Mouse (Mus musculus) cerebellum, adult 11-12 months (tissue): Measurements from ENCODE around the gene Prdx2.

Experiments
- DNase-seq: peaks from one replicate; pipeline ENCODE4 v3.0.0; 2022

Gene Prdx2

DNA sequence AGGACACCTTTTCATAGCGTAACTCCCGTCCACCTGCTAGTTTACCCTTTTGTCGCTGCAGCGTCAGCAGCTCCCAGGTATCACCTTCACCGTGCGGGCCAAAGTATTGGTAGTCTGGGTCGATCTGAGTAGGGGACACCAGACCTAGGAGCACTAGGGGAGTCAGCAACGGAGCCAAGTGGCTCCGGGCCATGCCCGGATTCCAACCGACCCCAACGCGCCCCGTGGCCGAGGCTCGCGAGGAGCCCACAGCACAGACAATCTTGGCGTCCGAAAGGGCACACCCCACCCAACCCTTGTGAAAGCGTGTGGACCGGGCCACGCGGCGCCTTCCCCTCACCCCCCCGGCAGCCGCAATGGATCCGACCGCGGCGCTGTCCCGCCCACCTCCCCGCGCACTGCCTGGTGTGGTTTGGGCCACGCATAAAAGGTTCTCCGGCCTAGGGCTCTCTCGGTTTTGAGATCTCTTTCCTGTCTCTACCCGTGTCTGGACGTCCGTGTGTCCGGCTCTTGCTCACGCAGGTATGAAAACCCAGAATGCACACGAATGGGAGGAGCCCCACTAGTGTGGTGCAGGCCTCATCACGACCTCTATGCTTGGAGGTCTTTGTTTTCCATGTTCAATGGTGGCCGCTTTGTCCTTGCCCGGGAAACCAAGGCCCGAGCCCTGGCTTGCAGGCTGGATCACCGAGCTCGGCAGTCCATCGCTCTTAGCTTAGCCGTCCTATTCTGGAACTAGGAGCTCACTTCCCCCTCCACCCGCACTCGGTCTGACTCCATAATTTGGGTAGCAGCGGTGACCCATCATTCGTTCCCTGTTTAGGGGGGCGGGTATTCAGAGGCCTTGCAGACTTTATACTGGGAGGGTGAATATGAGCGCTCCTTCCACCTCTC lies at the start of gene Prdx2, which contains the start of the genes Gm49661 and Rnaseh2a:
Prdx2 (plus strand) TSS at position 347 of the 894 bp plus-strand sequence.
Gm49661 (minus strand) TSS at position 193 of the 894 bp plus-strand sequence.
Rnaseh2a (minus strand) TSS at position 527 of the 894 bp plus-strand sequence.
- DNase-seq, result peak; percentile 76

DNA sequence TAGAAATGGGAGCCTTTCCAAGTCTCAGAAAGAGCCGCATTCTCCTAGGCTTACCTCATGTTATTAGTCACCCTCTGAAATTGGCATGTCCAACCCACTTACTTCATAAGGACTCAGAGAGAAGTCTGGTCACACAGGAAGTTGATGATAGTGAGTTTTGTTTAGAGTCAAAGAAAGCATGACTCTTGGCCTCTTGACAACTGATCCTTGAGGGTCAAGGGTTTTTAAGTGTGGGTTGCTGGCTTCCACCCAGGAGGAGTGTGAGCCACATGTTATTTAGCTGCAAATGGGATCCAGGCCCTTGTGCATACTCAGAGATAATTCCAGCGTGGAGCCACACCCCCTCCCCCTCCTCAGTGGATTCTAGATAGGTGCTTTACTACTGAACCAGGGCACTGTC lies 47.8 kb upstream of the Prdx2 start:
- no peak for DNase-seq

DNA sequence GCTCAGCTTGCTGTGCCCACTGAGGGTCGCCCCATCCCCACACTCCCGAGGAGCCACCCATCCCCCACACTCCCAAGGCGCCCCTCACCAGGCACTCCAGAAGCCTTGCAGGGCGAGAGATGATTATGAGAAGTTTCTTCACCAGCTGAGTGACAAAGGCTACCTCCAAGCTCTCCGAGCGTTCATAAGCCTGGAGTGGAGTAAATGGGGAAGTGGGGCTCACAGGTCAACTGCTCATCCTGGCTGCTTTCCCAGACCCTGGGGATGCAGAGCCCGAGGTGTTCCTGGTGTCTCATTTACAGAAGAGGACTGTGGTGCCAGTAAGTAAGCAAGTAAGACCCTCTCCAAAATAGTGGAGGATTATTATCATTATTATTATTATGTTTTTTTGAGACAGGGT lies 43.8 kb upstream of the Prdx2 start:
- no peak for DNase-seq

- DNase-seq, result peak; percentile 28
These were observed 41.9 kb upstream of the Prdx2 start for GRCm38 (mm10) chr8:84927513-84927912.

DNA sequence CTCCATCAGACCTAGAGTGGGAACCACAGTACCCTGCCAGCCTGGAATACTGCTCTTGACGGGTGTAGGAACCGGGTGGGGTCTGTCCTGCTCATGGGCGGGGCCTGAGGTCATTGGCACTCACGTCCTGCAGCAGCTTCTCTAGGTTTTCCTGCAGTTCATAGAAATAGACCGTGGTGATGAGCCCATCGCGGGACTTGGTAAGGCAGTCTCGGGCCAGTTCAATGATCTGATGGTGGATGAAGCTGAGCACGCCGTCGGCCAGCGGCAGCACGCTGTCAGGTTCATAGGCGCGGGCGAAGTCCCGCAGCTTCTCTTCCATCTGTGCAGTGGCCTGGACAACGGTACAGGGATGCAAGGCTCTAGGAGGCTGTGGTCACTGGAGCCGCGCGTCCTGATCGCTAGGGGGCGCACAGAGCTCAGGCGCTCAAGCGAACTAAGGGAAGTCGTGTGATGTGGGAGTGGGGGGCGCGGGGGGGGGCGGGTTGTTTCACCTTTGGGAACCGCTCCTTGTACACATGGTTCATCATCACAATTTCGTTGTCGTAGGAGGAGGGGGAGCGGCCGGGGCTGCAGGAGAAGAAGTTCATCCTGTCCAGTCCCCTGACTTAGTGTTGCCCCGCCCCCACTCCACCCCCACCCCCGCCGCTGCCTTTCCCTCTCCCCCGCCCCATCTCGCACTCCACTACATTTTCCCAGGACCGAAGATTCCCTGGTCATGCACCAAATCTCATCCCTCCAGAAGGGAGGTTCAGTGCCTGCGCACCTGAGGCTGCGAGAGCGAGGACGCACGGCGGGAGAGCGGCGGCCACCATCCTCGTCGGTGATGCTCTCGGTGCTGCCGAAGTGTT lies 40.7 kb upstream of the Prdx2 start:
- DNase-seq, result peak; percentile 80

DNA sequence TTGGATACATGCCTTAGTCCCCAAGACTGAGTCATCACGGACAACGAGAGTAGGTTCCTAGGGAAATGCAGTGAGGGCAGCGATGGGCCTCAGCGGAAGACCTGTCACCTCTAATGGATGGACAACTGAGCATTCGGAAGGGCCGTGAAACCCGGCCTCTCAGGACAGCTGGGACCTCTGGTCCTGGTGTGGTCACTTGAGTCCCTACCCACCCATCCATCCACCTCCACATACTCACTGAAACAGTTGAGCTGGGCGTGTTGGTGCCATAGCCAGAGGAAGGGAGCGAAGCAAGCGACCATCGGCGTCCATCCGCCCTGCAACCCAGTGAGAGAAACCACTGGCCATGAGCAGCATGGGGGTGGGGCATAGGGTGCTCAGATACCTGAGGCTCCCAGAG lies 38.8 kb upstream of the Prdx2 start:
- peak; percentile 23 for DNase-seq

DNA sequence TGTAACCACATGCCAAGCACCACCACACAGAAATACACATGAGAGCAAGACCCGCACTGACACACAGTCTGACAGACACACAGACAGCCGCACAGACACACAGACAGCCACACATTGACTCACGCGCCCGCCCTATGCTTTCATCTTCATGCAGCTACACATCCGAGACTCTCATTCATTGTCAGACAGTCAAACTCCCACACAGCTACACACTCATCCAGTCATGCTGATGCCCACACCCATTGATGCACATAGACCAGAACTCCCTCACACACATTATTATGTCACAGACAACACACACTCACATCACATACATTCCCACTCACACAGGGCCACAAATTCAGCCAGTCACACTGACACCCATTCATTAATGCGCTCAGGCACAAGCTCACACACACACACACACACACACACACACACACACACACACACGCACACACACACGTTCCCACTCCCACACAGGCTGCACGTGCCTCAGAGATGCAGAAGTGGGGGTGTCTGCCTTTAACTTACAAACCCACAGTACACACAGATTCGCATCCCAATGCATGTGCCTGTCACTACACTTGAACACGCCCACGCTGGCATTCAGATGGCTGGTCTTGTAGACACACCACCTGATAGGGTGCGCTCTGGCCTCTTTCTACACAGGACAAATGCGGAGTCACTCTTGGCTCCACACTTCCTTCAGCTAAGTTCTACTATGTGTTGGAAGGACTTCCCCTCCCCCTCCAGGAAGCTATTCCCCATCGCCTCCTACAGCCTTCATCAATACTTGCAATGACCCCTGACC lies 35.4 kb upstream of the Prdx2 start:
- peak; percentile 65 for DNase-seq

- DNase-seq, result peak; percentile 90
These were observed 34.5 kb upstream of the Prdx2 start for GRCm38 (mm10) chr8:84934860-84935259.

DNA sequence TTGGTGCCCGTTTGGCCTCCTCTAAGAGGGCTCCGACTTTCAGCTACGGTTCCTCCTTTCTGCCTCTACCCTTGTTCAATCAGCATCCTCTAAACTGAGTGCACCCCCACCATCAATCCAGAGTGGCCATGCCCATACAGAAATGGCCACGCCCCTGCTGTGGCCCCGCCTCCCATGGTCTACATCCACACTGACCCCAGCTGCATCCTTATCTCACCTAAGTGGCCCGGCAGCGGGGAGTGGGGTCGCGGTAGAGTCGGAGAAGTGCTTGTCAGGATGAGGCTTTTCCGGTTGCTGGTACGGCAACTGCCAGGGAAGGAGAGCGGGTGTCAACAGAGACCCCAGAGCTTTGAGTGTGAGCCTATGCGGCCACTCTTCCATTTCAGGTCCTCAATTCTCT lies 33.9 kb upstream of the Prdx2 start:
- peak; percentile 75 for DNase-seq

DNA sequence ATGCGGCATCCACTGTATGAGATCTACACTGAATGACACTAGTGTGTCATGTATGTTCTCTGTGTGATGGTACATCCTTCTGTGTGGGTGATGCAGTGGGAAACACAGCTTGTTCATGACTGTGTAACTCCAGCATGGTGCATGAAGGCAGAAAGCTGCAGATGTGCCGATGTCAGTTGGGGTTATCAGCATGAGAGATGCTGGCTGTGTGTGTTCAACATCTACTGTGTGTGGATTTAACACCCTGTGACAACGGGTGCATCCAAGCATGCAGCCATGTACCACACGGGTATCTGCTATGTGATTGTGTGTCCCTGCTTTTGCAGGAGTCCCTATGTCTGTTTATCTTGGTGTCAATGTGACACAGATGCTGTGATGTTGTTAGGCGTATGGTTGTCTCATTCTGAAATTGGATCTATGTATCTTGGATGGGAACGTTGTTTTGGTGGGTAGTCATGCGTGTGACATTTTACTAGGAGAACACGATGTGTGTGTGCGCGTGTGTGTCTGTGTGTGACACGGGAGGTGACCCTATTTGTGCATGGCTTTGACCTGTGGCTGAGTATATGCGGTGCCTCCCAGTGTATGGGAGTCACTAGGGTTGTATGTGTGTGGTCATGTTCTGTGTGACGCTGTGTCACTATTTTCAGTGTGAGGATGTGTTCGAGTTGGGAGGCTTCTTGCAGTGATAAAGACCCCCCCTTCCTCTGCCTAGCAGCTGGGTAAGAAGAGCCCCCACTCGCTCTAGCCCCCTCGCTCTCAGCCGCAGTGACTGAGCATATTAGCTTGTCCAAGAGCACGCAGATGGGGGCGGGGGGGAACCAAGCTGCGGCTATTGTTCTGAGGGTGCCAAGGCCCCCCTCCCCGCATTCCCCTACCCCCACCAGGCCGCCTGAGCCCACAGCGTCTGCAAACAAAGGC lies 33.1 kb upstream of the Prdx2 start:
- DNase-seq, result peak; percentile 48

DNA sequence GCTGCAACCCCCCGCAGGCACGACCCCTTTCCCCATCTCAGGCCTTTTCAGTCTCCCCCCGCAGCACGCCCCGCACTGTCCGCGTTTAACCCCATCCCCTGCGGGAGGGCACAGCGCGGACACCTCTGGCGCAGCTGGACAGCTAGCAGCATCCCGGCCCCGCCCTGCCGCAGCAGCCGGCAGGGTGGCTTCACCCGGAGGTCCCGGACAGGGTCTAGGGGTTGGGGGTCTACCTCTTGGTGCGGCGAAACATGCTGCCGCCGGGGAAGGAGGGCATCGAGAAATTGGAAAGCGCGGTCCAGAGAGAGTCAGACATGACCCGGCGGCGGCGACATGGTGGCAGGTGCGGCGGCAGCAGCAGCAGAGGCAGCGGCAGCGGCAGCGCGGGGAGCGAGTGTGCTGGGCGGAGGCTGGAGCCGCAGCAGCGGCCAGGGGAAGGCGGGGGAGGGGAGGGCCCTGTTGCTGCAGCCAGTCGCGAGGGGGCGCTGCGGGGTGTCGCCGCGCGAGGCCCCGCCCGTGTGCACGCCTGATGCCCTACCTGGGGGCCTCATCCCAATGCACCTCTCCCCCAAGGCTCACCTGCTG lies 32.3 kb upstream of the Prdx2 start, which contains the start of gene Mast1:
Mast1 (minus strand) TSS at position 398 of the 585 bp plus-strand sequence.
- DNase-seq, result peak; percentile 84

DNA sequence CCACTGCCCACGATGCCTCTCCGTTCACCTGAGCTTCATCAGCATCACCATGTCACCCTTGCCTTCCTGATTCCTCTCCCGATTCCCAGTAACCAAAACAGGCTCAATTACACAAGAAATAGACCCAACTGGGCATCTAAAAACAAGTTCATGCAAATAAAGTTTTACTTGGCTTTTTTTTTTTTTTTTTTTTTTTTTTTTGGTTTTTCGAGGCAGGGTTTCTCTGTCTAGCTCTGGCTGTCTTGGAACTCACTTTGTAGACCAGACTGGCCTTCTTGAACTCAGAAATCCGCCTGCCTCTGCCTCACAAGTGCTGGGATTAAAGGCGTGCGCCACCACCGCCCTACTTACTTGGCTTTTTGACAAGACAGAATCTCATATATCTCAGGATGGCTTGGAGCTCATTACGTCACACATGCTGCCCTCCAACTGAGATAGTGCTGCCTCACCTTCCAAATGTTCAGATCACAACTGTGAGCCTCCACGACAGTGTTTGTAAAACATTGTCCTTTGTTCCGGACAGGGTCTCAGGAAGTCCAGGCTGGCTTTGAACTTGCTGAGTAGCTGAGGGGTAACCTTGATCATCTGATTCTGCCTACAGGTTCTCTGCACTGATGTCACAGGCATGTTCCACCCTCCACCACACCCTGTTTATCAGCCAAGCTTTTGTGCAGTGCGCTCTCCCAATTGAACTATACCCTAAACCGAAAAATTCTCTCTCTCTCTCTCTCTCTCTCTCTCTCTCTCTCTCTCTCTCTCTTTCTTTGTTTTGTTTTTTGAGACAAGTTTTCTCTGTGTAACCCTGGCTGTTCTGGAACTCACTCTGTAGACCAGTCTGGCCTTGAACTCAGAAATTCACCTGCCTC lies 31.5 kb upstream of the Prdx2 start:
- DNase-seq, result peak; percentile 61

DNA sequence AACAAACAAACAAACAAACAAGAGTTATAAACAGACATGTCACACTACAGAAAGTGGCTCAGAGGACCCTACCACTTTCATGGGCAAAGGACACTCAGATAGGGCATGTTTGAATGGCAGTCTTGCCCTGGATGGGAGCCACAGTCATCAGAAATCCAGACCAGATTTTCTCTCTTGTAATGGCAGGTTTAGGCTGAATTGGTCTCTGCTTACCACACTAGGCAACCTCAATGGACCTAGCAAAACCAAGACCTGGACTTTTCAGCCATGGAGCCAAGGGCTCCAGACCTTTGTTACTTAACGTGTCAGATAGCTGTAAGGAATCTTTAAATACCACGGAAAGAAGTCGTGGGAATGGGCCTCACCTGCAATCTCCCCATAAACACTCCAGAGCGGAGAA lies 25.7 kb upstream of the Prdx2 start:
- DNase-seq, result no peak

DNA sequence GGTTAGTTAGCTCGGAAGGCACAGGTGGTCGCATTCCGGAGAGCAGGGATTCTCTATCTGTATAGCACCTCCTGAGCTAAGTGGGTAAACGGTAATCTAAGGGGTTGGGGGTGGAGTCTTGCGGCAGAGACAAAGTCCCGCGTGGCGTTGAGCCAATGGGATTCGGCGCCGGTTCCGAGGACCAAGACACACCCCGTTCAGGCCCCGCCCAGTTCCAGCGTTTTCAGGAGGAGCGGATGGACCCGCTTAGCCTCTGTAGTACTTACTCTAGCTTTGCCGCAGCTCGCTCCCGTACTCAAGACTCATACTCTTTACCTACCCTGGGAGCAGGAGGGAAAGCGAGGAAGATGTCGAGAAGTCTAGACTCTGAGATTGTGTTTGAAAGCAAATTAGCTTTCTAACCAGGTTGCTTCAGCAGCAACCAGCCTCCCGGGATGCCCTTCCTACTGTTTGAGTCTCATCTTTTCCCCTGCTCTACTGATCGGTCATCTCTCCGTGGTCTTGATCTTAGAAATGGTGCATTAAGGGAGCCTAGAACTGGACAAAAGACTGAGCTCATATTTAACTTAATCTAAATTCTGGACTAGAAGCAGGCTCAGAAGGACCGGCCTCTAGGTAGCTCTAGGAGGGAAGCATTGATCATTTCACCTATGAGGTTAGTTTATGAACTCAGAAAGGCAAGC lies 24.8 kb upstream of the Prdx2 start:
- DNase-seq, result peak; percentile 83

- peak; percentile 78 for DNase-seq
These were observed 24.2 kb upstream of the Prdx2 start for GRCm38 (mm10) chr8:84945235-84945632.

DNA sequence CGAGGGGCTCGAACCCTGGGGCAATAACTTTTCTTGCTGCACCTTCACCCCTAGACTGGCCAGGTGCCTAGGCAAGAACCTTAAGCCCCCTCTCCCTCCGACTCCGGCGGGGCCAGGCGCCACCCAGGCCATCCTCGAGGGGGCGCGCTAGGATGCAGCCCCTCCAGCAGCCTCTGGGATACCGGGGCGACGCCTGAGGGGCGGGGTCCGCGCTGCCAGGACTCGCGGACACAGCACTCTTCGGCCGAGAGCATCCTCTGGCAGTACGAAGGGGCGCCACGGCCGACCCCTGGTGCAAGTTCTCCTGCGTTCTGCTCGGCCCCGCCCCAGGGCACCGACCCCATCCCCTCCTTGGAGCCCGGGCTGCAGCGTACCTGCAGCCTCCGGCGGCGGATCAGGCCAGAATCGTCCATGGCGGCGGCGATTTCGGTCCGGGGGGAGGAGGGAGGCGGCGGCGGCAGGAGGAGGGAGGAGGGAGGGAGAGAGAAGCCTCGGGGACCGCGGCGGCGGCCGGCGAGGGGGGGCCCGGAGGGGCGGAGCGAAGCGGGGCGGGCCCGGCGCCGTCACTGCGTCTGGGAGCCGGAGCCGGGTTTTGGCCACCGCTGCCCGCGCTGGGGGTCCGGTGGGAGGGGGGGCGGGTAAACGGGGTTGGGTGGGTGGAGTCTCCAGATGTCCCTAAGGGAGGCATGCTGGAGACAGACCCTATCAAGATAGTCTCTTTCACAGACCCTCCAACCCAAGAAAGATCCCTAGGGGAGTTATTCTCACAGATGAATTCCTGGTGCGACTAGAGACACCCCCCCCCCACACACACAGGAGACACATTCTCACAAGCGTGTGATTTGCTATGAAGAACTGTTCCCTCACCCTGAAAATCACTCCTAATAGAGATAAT lies 23.5 kb upstream of the Prdx2 start:
- DNase-seq, result peak; percentile 84

DNA sequence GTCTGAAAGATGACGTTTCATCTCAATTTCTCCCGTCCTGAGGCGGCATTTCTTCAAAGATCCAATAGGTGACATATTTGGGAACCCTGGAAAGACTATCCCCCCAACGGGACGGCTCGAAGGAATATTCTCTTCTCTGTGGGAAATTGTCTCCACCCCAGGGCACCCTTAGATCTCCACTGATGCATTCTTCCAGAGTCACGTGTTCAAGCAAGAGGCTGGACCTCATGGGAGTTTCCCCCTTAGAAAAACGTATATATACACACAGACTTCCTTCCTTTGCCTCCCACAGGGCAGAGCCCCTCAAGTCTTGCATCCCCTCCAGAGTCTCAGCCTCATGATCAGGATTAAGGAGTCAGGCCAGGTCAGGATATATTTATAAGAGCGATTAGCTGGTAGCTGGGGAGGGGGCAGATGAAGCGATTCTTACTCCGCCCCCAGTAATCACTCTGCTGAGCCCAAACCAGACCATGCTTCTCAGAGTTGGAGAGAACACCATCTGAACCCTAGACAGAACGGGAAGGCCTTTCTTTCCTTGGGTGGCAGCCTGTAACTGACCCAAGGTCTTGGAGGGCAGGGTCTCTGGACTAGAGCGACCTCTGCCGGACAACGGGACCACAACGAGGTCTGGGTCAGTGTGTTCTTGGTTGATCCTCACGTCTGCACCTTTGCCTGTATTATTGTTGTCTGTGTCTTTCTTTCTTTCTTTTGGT lies 22.7 kb upstream of the Prdx2 start, which contains the start of gene Rtbdn:
Rtbdn (plus strand) TSS at position 464 of the 713 bp plus-strand sequence.
- peak; percentile 73 for DNase-seq

GRCm38 (mm10) chr8:84947241-84947545 lies 22.2 kb upstream of the Prdx2 start:
- no peak for DNase-seq
